Mouse (Mus musculus) lung, postnatal 0 days (tissue): ENCODE data around the gene Hsd17b1.

Experiments used
- CTCF ChIP-seq: IDR thresholded peaks from 2 replicates; pipeline ENCODE4 v1.5.1; 2016; ENCODE audit warnings: antibody characterized with exemption, mild to moderate bottlenecking
- EP300 ChIP-seq: IDR thresholded peaks from 2 replicates; pipeline ENCODE4 v1.6.1; 2016; ENCODE audit warnings: antibody characterized with exemption, mild to moderate bottlenecking, control low read depth

DNA sequence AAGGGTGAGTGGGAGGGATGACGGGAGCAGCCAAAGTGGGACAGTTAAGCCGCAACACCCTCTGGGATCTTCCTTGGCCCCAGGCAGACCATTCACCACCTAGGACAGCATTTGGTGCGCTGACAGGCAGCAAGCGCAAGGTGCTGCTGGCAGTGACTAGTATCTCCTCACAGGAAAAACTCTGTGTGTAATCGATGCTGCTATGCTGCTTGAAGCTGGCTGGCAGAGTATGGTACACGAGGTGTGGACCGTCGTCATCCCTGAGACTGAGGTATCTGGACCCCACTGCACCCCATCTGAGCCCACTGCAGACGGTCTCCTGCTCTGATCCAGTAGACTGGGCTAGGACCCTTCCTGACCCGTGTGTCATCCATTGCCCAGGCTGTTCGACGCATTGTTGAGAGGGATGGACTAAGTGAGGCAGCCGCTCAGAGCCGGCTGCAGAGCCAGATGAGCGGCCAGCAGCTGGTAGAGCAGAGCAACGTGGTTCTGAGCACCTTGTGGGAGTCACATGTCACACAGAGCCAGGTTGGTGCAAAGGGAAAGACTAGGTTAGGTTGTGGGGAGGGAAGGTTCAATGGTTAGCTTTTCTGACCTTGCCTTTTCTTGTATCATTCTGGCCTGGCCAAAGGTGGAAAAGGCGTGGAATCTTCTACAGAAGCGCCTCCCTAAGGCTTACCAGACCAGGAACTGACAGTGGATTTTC is 7.6 kb downstream of the Hsd17b1 start:
- TF ChIP-seq CTCF (no peak), EP300 (no peak)
